Mouse (Mus musculus): Measurements from ENCODE around the gene Olfr482. TPM values are rescaled to one million over a fixed set of nuclear protein-coding genes. Genes with fewer than 3 reads are reported as not detected.

Olfr482 gene
- not detected in 2 replicates for polyA plus RNA-seq (2012; rRNA removed)

DNA sequence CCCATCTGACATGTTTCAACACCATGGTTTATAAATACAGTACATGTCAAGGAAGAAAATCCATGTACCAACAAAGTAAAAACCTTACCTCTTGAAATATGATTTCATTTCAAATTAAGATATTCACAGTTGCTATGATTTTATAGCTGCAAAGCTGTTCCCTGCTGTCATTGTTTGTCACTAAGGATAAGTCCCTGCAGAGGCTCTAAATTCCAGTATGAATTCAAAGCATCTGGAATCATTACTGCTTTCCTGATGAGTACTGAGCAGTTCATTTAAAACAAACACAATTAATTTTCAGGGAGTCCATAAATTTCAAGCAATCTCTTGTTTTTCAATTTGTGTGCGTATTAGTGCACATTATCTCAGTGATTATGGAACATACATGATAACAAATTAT, at the start of gene Olfr482:
Gene Olfr482 (minus strand): TSS at position 101 of the 400 bp plus-strand sequence.
- Histone ChIP-seq H3K4me1 (ENCODE audit: control insufficient read depth, insufficient read depth, low read length) (no peaks in the 10 kb centered on the region), H3K27ac (ENCODE audit: insufficient read depth, low read length) (no peak within 1 kb of the TSS), H3K4me3 (ENCODE audit: insufficient read depth, low read length) (no peak within 1 kb of the TSS)
- TF ChIP-seq CTCF (IDR thresholded peaks at IDR 0.05; ENCODE audit: extremely low read depth, insufficient read depth, low read length) (no peak), POLR2A (IDR thresholded peaks at IDR 0.05; ENCODE audit: extremely low read depth, insufficient read depth, low read length) (no peak)

DNA sequence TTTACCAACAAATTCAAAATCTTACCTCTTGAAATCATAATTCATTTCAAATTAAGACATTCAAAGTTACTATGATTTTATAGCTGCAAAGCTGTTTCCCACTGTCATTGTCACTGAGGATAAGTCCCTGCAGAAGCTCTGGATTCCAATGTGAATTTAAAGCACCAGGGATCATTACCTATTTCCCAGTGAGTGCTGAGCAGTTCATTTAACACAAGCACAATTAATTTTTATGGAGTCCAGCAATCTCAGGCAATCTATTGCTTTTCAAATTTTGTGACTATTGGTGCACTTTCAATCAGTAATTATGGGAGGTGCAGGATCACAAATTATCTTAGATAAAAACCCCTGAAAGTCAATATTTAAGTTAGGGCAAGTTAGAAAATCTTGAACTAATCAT, 30.0 kb upstream of the Olfr482 start, which contains the start of gene Olfr484:
Gene Olfr484 (minus strand): TSS at position 101 of the 400 bp plus-strand sequence.
- TF ChIP-seq CTCF (IDR thresholded peaks at IDR 0.05; ENCODE audit: extremely low read depth, insufficient read depth, low read length): no peak
- TF ChIP-seq POLR2A (IDR thresholded peaks at IDR 0.05; ENCODE audit: extremely low read depth, insufficient read depth, low read length): no peak
- Histone ChIP-seq H3K4me1 (ENCODE audit: control insufficient read depth, insufficient read depth, low read length) (no peaks in the 10 kb centered on the region), H3K4me3 (ENCODE audit: insufficient read depth, low read length) (no peak within 1 kb of the TSS), H3K27ac (ENCODE audit: insufficient read depth, low read length) (no peak within 1 kb of the TSS)

DNA sequence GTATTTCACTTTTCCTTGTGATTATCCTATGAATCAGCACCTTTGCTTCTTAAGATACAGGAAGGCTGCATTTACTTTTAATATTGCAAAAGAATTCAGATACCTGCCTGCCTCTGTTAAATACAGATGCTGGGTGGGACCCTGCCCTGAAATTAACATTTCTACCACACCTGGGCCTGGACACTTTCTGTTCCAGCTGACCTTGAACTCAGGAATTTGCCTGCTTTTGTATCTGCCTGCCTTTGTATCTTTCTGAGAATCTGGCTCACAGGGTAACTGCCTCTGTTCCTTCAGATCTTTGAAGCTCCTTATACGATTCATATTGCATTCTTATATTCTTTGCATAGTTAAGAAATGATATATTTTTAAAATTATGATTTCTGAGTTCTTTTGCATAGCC, 24.0 kb upstream of the Olfr482 start:
- Histone ChIP-seq H3K4me1 (ENCODE audit: control insufficient read depth, insufficient read depth, low read length) (no peaks in the 10 kb centered on the region), H3K27ac (ENCODE audit: insufficient read depth, low read length) (no peak overlapping the region), H3K4me3 (ENCODE audit: insufficient read depth, low read length) (no peak overlapping the region)
- TF ChIP-seq CTCF (IDR thresholded peaks at IDR 0.05; ENCODE audit: extremely low read depth, insufficient read depth, low read length) (no peak), POLR2A (IDR thresholded peaks at IDR 0.05; ENCODE audit: extremely low read depth, insufficient read depth, low read length) (no peak)

DNA sequence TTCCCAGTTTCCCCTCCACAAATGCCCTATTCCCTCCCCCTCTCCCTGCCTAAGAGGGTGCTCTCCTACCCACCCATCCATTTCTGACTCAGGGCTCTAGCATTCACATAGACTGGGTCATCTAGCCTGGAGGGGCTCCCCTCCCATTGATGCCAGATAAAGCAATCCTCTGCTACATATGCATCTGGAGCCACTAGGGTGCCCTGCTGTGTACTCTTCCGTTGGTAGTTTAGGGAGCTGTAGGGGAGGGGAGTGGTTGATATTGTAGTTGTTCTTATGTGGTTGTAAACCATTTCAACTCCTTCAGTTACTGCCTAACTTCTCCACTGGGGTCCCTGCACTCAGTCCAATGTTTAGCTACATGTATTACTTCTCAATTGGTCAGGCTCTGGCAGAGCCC, 23.3 kb upstream of the Olfr482 start:
- TF ChIP-seq POLR2A (IDR thresholded peaks at IDR 0.05; ENCODE audit: extremely low read depth, insufficient read depth, low read length) (no peak), CTCF (IDR thresholded peaks at IDR 0.05; ENCODE audit: extremely low read depth, insufficient read depth, low read length) (no peak)
- Histone ChIP-seq H3K4me1 (ENCODE audit: control insufficient read depth, insufficient read depth, low read length) (no peaks in the 10 kb centered on the region), H3K27ac (ENCODE audit: insufficient read depth, low read length) (no peak overlapping the region), H3K4me3 (ENCODE audit: insufficient read depth, low read length) (no peak overlapping the region)

DNA sequence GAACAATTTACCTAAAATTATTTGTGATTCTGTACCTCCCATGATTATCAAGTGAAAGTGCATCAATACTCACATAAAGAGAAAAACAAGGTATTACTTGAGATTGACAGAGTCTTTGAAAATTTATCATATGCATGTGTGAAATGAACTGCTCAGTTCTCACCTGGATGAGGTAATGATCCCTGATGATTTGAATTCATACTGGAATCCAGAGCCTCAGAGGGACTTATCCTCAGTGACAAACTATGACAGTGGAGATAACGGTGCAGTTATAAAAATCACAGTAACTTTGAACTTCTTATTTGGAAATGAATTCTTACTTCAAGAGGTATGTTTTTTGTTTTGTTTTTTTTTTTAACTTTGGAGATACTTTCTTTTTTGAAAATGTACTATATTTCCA, 3.2 kb upstream of the Olfr482 start, which contains the start of gene Olfr483:
Gene Olfr483 (plus strand): TSS at position 301 of the 400 bp plus-strand sequence.
- Histone ChIP-seq H3K4me3 (ENCODE audit: insufficient read depth, low read length) (no peak within 1 kb of the TSS), H3K4me1 (ENCODE audit: control insufficient read depth, insufficient read depth, low read length) (no peaks in the 10 kb centered on the region), H3K27ac (ENCODE audit: insufficient read depth, low read length) (no peak within 1 kb of the TSS)
- no peak for TF ChIP-seq POLR2A (IDR thresholded peaks at IDR 0.05; ENCODE audit: extremely low read depth, insufficient read depth, low read length)
- no peak for TF ChIP-seq CTCF (IDR thresholded peaks at IDR 0.05; ENCODE audit: extremely low read depth, insufficient read depth, low read length)

DNA sequence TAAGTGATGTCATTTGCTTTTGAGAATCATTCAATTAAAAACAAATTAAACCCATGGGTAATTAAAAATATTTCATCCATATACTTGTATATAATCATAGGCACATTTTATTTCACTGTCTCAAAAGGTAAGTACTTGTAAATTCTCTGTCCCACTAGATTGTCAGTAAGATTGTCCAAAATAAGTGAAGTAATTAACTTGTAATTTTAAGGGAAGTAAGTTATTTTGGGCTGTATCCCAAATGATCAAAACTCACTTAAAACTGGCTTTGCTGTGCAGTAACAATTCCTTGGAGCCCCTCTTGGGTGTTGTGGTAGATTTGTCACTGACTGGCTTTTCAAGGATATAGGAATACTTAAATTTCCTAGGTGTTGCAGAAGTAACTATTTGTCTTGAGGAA, 17.8 kb downstream of the Olfr482 start, which contains the start of gene Olfr481:
Gene Olfr481 (plus strand): TSS at position 301 of the 400 bp plus-strand sequence.
- Histone ChIP-seq H3K27ac (ENCODE audit: insufficient read depth, low read length) (no peak within 1 kb of the TSS), H3K4me3 (ENCODE audit: insufficient read depth, low read length) (no peak within 1 kb of the TSS), H3K4me1 (ENCODE audit: control insufficient read depth, insufficient read depth, low read length) (no peaks in the 10 kb centered on the region)
- TF ChIP-seq CTCF (IDR thresholded peaks at IDR 0.05; ENCODE audit: extremely low read depth, insufficient read depth, low read length) (no peak), POLR2A (IDR thresholded peaks at IDR 0.05; ENCODE audit: extremely low read depth, insufficient read depth, low read length) (no peak)

DNA sequence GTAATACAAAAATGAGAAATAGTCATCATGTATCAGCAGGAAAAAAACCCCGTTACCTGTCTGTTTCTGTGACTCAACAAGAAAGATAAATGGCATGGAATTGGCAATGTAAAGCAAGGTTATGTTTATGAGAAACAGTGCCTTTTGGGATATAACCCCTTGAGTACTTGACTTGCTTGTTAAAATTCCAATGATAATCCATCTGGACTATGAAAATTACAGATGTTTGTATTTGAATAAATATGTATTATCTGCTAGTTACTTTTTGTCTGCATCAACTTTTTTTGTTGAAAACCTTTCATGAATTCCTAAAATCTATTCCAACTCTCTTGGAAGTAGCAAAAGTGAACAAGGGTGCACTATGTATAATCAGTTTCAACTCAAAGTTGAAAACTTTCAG, 30.1 kb downstream of the Olfr482 start, which contains the start of gene Olfr480:
Gene Olfr480 (minus strand): TSS at position 101 of the 400 bp plus-strand sequence.
- Histone ChIP-seq H3K4me3 (ENCODE audit: insufficient read depth, low read length) (no peak within 1 kb of the TSS), H3K4me1 (ENCODE audit: control insufficient read depth, insufficient read depth, low read length) (no peaks in the 10 kb centered on the region), H3K27ac (ENCODE audit: insufficient read depth, low read length) (no peak within 1 kb of the TSS)
- TF ChIP-seq CTCF (IDR thresholded peaks at IDR 0.05; ENCODE audit: extremely low read depth, insufficient read depth, low read length) (no peak), POLR2A (IDR thresholded peaks at IDR 0.05; ENCODE audit: extremely low read depth, insufficient read depth, low read length) (no peak)

DNA sequence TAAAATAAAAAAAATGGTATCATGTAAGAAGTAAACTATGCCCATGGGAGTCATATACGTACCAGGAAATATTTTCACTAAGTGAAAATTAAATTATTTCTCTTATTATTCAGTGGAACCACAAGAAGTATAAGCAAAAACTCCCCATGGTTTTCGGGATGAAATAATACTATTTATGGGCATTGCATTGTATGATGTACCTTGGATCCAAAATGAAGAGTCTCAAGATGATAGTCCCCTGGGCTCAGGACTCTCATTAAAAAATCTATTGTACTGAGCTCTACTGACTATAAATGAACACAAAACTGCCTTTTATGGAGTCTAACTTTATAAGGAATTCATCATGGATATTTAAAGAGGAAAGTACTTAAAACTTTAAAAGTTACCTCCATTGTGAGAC, 47.0 kb downstream of the Olfr482 start, which contains the start of gene Olfr479:
Gene Olfr479 (plus strand): TSS at position 301 of the 400 bp plus-strand sequence.
- Histone ChIP-seq H3K27ac (ENCODE audit: insufficient read depth, low read length) (no peak within 1 kb of the TSS), H3K4me1 (ENCODE audit: control insufficient read depth, insufficient read depth, low read length) (no peaks in the 10 kb centered on the region), H3K4me3 (ENCODE audit: insufficient read depth, low read length) (no peak within 1 kb of the TSS)
- no peak for TF ChIP-seq POLR2A (IDR thresholded peaks at IDR 0.05; ENCODE audit: extremely low read depth, insufficient read depth, low read length)
- no peak for TF ChIP-seq CTCF (IDR thresholded peaks at IDR 0.05; ENCODE audit: extremely low read depth, insufficient read depth, low read length)

Other genes starting within 250 kb of the Olfr482 start
- gene Olfr472, start 199.7 kb downstream of the Olfr482 start, polyA plus RNA-seq (2012; rRNA removed): not detected in 2 replicates
- not detected in 2 replicates for gene Olfr473, start 167.1 kb downstream of the Olfr482 start, polyA plus RNA-seq (2012; rRNA removed)
- gene Olfr474, start 142.9 kb downstream of the Olfr482 start, polyA plus RNA-seq (2012; rRNA removed): not detected in 2 replicates
- not detected in 2 replicates for gene Olfr476, start 132.8 kb downstream of the Olfr482 start, polyA plus RNA-seq (2012; rRNA removed)
- gene Olfr477, start 110.9 kb downstream of the Olfr482 start, polyA plus RNA-seq (2012; rRNA removed): not detected in 2 replicates
- gene Olfr478, start 63.6 kb downstream of the Olfr482 start, polyA plus RNA-seq (2012; rRNA removed): not detected in 2 replicates
- gene Olfr479, start 46.9 kb downstream of the Olfr482 start, polyA plus RNA-seq (2012; rRNA removed): not detected in 2 replicates
- not detected in 2 replicates for gene Olfr480, start 30.2 kb downstream of the Olfr482 start, polyA plus RNA-seq (2012; rRNA removed)
- not detected in 2 replicates for gene Olfr481, start 17.7 kb downstream of the Olfr482 start, polyA plus RNA-seq (2012; rRNA removed)
- not detected in 2 replicates for gene Olfr483, start 3.3 kb upstream of the Olfr482 start, polyA plus RNA-seq (2012; rRNA removed)
- gene Olfr484, start 29.9 kb upstream of the Olfr482 start, polyA plus RNA-seq (2012; rRNA removed): not detected in 2 replicates
- not detected in 2 replicates for gene Olfr485, start 62.3 kb upstream of the Olfr482 start, polyA plus RNA-seq (2012; rRNA removed)
- not detected in 2 replicates for gene Olfr486, start 75.2 kb upstream of the Olfr482 start, polyA plus RNA-seq (2012; rRNA removed)
- gene Olfr487, start 117.0 kb upstream of the Olfr482 start, polyA plus RNA-seq (2012; rRNA removed): not detected in 2 replicates
- not detected in 2 replicates for gene Olfr488, start 160.8 kb upstream of the Olfr482 start, polyA plus RNA-seq (2012; rRNA removed)
- not detected in 2 replicates for gene Olfr490, start 191.3 kb upstream of the Olfr482 start, polyA plus RNA-seq (2012; rRNA removed)
- gene Olfr491, start 215.9 kb upstream of the Olfr482 start, polyA plus RNA-seq (2012; rRNA removed): not detected in 2 replicates
- gene Olfr492, start 226.1 kb upstream of the Olfr482 start, polyA plus RNA-seq (2012; rRNA removed): not detected in 2 replicates
- not detected in 2 replicates for gene Olfr493, start 249.4 kb upstream of the Olfr482 start, polyA plus RNA-seq (2012; rRNA removed)